Mouse (Mus musculus): Measurements from ENCODE around the gene 4930572O03Rik.
"Not testable (repeated sequence)": the region's sequence is repeated elsewhere in the genome, so short reads cannot be mapped to it uniquely, and the experiment has no call there.

4930572O03Rik gene

GRCm38 (mm10) chr5:15616195-15616594 is 40.7 kb downstream of the 4930572O03Rik start:
- not testable (repeated sequence) for DNase-seq (ENCODE audit: low read depth)

GRCm38 (mm10) chr5:15610695-15611094 is 46.2 kb downstream of the 4930572O03Rik start:
- DNase-seq (ENCODE audit: low read depth): peak; percentile 53

- DNase-seq (ENCODE audit: low read depth): not testable (repeated sequence)
Observed at GRCm38 (mm10) chr5:15606677-15607076, 50.2 kb downstream of the 4930572O03Rik start.

GRCm38 (mm10) chr5:15603585-15603984 is 53.3 kb downstream of the 4930572O03Rik start:
- DNase-seq (ENCODE audit: low read depth): not testable (repeated sequence)

DNA sequence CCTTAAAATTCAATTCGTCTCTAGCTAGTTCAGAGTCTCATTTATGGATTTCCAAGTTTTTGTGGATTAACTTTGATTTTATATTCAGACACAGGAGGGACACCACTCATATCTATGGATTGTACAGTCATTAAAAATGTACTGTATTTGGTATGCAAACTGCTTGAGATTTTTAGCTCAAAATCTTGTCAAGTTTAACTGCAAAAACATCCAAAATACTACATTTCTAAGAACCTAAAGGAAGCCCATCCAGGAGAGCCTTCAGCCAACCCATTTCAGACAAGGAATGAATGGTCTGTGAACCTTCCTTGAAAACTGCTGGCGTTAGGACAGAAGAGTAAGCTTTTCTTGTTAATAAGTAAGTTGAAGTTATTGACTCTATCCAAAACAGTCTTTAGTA is 53.9 kb downstream of the 4930572O03Rik start:
- DNase-seq (ENCODE audit: low read depth): not testable (repeated sequence)

- not testable (repeated sequence) for DNase-seq (ENCODE audit: low read depth)
Observed at GRCm38 (mm10) chr5:15602424-15602947, 54.4 kb downstream of the 4930572O03Rik start.

All from 416B (cell line).